Mouse (Mus musculus) embryonic facial prominence, embryonic 10.5 days (tissue): Measurements from ENCODE around the gene Bfsp1. TPM values are rescaled to one million over a fixed set of nuclear protein-coding genes. Genes with fewer than 3 reads are reported as not detected.
A peak's percentile ranks its signal among the peaks of the same experiment; 100 is the strongest.

ENCODE experiments used
- DNase-seq: peaks from one replicate; pipeline ENCODE4 v3.0.0-alpha.2; 2017; ENCODE audit warnings: low spot score
- H3K27ac ChIP-seq: fragments of 300-500 bp; sonication (generic); replicated peaks from 2 replicates; pipeline ENCODE4 v1.5.1; 2016; ENCODE audit warnings: mild to moderate bottlenecking
- H3K27me3 ChIP-seq: fragments of 300-500 bp; sonication (generic); replicated peaks from 2 replicates; pipeline ENCODE4 v1.6.1; 2016; ENCODE audit warnings: low read depth, mild to moderate bottlenecking; ENCODE audit not compliant: poor library complexity, severe bottlenecking
- H3K36me3 ChIP-seq: fragments of 300-500 bp; sonication (generic); replicated peaks from 2 replicates; pipeline ENCODE4 v1.6.1; 2016; ENCODE audit warnings: mild to moderate bottlenecking, moderate library complexity
- H3K4me1 ChIP-seq: fragments of 300-500 bp; sonication (generic); 2 replicates; pipeline ENCODE4 v1.6.1; 2016
- H3K4me3 ChIP-seq: fragments of 300-500 bp; sonication (generic); 2 replicates; pipeline ENCODE4 v1.5.1; 2016; ENCODE audit warnings: mild to moderate bottlenecking, moderate library complexity
- H3K9me3 ChIP-seq: fragments of 300-500 bp; sonication (generic); 2 replicates; pipeline ENCODE4 v1.6.1; 2016; ENCODE audit warnings: mild to moderate bottlenecking
- WGBS: fragments of 180-500 bp; shearing (Covaris S2); methylation state at CpG from one replicate; pipeline ENCODE4 v1.1.7; 2016; 5-methylcytosine and 5-hydroxymethylcytosine counted together
- polyA plus RNA-seq: library from polyadenylated mRNA; unstranded; fragments of >200 nt; fragmentation: Nextera tagmentation; extraction: Ambion mirVana; gene quantifications from 2 replicates; pipeline ENCODE4 v1.2.1, GENCODE M21; 2016

The Bfsp1 gene
- polyA plus RNA-seq, 1 experiment from 2014 or later: 1.2 TPM

GRCm38 (mm10) chr2:143882002-143882401 is 19.0 kb upstream of the Bfsp1 start:
- 95% methylated on average over 4 of the region's 4 CpGs for WGBS

GRCm38 (mm10) chr2:143879311-143879710 is 16.3 kb upstream of the Bfsp1 start:
- H3K9me3 ChIP-seq: no peaks in the 10 kb centered on the region
- no peak overlapping the region for H3K4me3 ChIP-seq
- H3K4me1 ChIP-seq: no peaks in the 10 kb centered on the region
- H3K27me3 ChIP-seq: no peaks in the 10 kb centered on the region
- 87% methylated on average over 6 of the region's 6 CpGs for WGBS
- H3K27ac ChIP-seq: no peak overlapping the region
- no peak for DNase-seq
- H3K36me3 ChIP-seq: no peaks in the 10 kb centered on the region

More at GRCm38 (mm10) chr2:143882002-143882401, 19.0 kb upstream of the Bfsp1 start:
- no peak for DNase-seq
- H3K36me3 ChIP-seq: no peaks in the 10 kb centered on the region
- no peaks in the 10 kb centered on the region for H3K9me3 ChIP-seq
- H3K4me3 ChIP-seq: no peak overlapping the region
- no peaks in the 10 kb centered on the region for H3K27me3 ChIP-seq
- H3K4me1 ChIP-seq: no peaks in the 10 kb centered on the region
- no peak overlapping the region for H3K27ac ChIP-seq

GRCm38 (mm10) chr2:143876929-143877632 is 14.1 kb upstream of the Bfsp1 start:
- H3K4me1 ChIP-seq: no peaks in the 10 kb centered on the region
- 72% methylated on average over 4 of the region's 4 CpGs for WGBS
- no peaks in the 10 kb centered on the region for H3K9me3 ChIP-seq
- no peak overlapping the region for H3K4me3 ChIP-seq
- no peak for DNase-seq
- no peak overlapping the region for H3K27ac ChIP-seq
- no peaks in the 10 kb centered on the region for H3K27me3 ChIP-seq
- H3K36me3 ChIP-seq: no peaks in the 10 kb centered on the region

GRCm38 (mm10) chr2:143876026-143876425 is 13.1 kb upstream of the Bfsp1 start:
- DNase-seq: no peak
- Histone ChIP-seq H3K36me3 (no peaks in the 10 kb centered on the region), H3K4me3 (no peak overlapping the region), H3K27me3 (no peaks in the 10 kb centered on the region), H3K27ac (no peak overlapping the region), H3K9me3 (no peaks in the 10 kb centered on the region), H3K4me1 (no peaks in the 10 kb centered on the region)
- WGBS: 72% methylated on average over 1 of the region's 1 CpGs

- H3K27me3 ChIP-seq: 0 out of 2 replicates have a peak, but pooled peaks cover under 1% of the 10 kb centered on the region
- H3K4me1 ChIP-seq: no peaks in the 10 kb centered on the region
- H3K36me3 ChIP-seq: no peaks in the 10 kb centered on the region
- no peak overlapping the region for H3K27ac ChIP-seq
- no peaks in the 10 kb centered on the region for H3K9me3 ChIP-seq
- no peak for DNase-seq
- WGBS: 67% methylated on average over 10 of the region's 10 CpGs
- H3K4me3 ChIP-seq: no peak overlapping the region
These were observed 8.1 kb upstream of the Bfsp1 start for GRCm38 (mm10) chr2:143870936-143871688.

- Histone ChIP-seq H3K27ac (no peak overlapping the region), H3K9me3 (no peaks in the 10 kb centered on the region), H3K4me3 (no peak overlapping the region), H3K4me1 (peaks cover 9% of the 10 kb centered on the region), H3K36me3 (no peaks in the 10 kb centered on the region), H3K27me3 (peaks cover 34% of the 10 kb centered on the region)
- peak; percentile 83 for DNase-seq
- 13% methylated on average over 6 of the region's 6 CpGs for WGBS
These were observed 4.4 kb upstream of the Bfsp1 start for GRCm38 (mm10) chr2:143867326-143867725.

- 72% methylated on average over 8 of the region's 8 CpGs for WGBS
- no peak overlapping the region for H3K4me3 ChIP-seq
- peaks cover 52% of the 10 kb centered on the region for H3K27me3 ChIP-seq
- no peak overlapping the region for H3K27ac ChIP-seq
- H3K36me3 ChIP-seq: no peaks in the 10 kb centered on the region
- no peak for DNase-seq
- no peaks in the 10 kb centered on the region for H3K9me3 ChIP-seq
- H3K4me1 ChIP-seq: peaks cover 10% of the 10 kb centered on the region
These were observed 1.6 kb upstream of the Bfsp1 start for GRCm38 (mm10) chr2:143864600-143864999.

- peaks cover 10% of the 10 kb centered on the region for H3K4me1 ChIP-seq
- H3K9me3 ChIP-seq: no peaks in the 10 kb centered on the region
- H3K4me3 ChIP-seq: no peak overlapping the region
- DNase-seq: no peak
- no peaks in the 10 kb centered on the region for H3K36me3 ChIP-seq
- H3K27me3 ChIP-seq: peaks cover 34% of the 10 kb centered on the region
- WGBS: 83% methylated on average over 2 of the region's 2 CpGs
- H3K27ac ChIP-seq: no peak overlapping the region
These were observed 3.8 kb downstream of the Bfsp1 start for GRCm38 (mm10) chr2:143859166-143859565.

- 77% methylated on average over 4 of the region's 4 CpGs for WGBS
- DNase-seq: no peak
- Histone ChIP-seq H3K4me3 (no peak overlapping the region), H3K4me1 (no peaks in the 10 kb centered on the region), H3K9me3 (no peaks in the 10 kb centered on the region), H3K27ac (no peak overlapping the region), H3K36me3 (no peaks in the 10 kb centered on the region), H3K27me3 (no peaks in the 10 kb centered on the region)
These were observed 9.5 kb downstream of the Bfsp1 start for GRCm38 (mm10) chr2:143853447-143853846.

- DNase-seq: no peak
- Histone ChIP-seq H3K9me3 (no peaks in the 10 kb centered on the region), H3K27me3 (no peaks in the 10 kb centered on the region), H3K27ac (no peak overlapping the region), H3K36me3 (no peaks in the 10 kb centered on the region), H3K4me1 (peaks cover 6% of the 10 kb centered on the region; the same call in 1 of the 2 replicates), H3K4me3 (no peak overlapping the region)
- 66% methylated on average over 18 of the region's 18 CpGs for WGBS
These were observed 10.4 kb downstream of the Bfsp1 start for GRCm38 (mm10) chr2:143852295-143853275.

GRCm38 (mm10) chr2:143851354-143852221 is 11.4 kb downstream of the Bfsp1 start:
- no peaks in the 10 kb centered on the region for H3K9me3 ChIP-seq
- H3K27me3 ChIP-seq: no peaks in the 10 kb centered on the region
- no peak overlapping the region for H3K4me3 ChIP-seq
- DNase-seq: no peak
- H3K36me3 ChIP-seq: no peaks in the 10 kb centered on the region
- H3K4me1 ChIP-seq: peaks cover 6% of the 10 kb centered on the region; the same call in 1 of the 2 replicates
- H3K27ac ChIP-seq: no peak overlapping the region
- WGBS: 89% methylated on average over 12 of the region's 12 CpGs
